Mouse (Mus musculus) spleen, adult 2 months (tissue): ENCODE measurements around the gene Notum. TPM values are rescaled to one million over a fixed set of nuclear protein-coding genes. Genes with fewer than 3 reads are reported as not detected.

Experiments
- DNase-seq, 2 experiments: peaks; one replicate each; pipeline versions ENCODE4 v3.0.0 to v3.0.0-alpha.2; 2012 to 2021; ENCODE audit warnings: low spot score in 2 of 2, low read depth in 1 of 2
- H3K27ac ChIP-seq: fragments of 200-500 bp; 2 replicates; pipeline ENCODE4 v1.5.1; 2012; ENCODE audit warnings: low read length, inconsistent platforms; ENCODE audit not compliant: insufficient read depth
- H3K27me3 ChIP-seq: fragments of 200-500 bp; 2 replicates; pipeline ENCODE4 v1.6.1; 2012; ENCODE audit warnings: mild to moderate bottlenecking, moderate library complexity, low read length, inconsistent platforms; ENCODE audit not compliant: control insufficient read depth, insufficient read depth
- H3K36me3 ChIP-seq: fragments of 200-500 bp; 2 replicates; pipeline ENCODE4 v1.6.1; 2012; ENCODE audit warnings: mild to moderate bottlenecking, low read length, inconsistent platforms; ENCODE audit not compliant: control insufficient read depth, insufficient read depth
- H3K4me1 ChIP-seq: fragments of 200-500 bp; 2 replicates; pipeline ENCODE4 v1.6.1; 2011; ENCODE audit warnings: inconsistent platforms; ENCODE audit not compliant: control insufficient read depth, insufficient read depth, insufficient read length
- H3K4me3 ChIP-seq: fragments of 200-500 bp; 2 replicates; pipeline ENCODE4 v1.5.1; 2011; ENCODE audit warnings: mild to moderate bottlenecking, inconsistent platforms; ENCODE audit not compliant: insufficient read depth, insufficient read length; ENCODE audit errors: extremely low read depth
- CTCF ChIP-seq: fragments of 200-500 bp; IDR thresholded peaks from 2 replicates; pipeline ENCODE4 v1.5.1; 2011; ENCODE audit warnings: mild to moderate bottlenecking, inconsistent platforms; ENCODE audit not compliant: insufficient read depth, insufficient read length, insufficient replicate concordance; ENCODE audit errors: extremely low read depth
- POLR2A ChIP-seq: fragments of 200-500 bp; IDR thresholded peaks from 2 replicates; pipeline ENCODE4 v1.6.1; 2011; ENCODE audit warnings: low read depth, low read length, inconsistent platforms
- WGBS: fragments of 180-500 bp; shearing (Covaris S2); methylation state at CpG from one replicate; pipeline ENCODE4 v1.1.7; 2018; 5-methylcytosine and 5-hydroxymethylcytosine counted together
- polyA plus RNA-seq: library from polyadenylated mRNA; depleted of rRNA; stranded (reverse); fragments of >200 nt; gene quantifications from 2 replicates; pipeline ENCODE4 v1.2.3, GENCODE M21; 2012

The Notum gene
- polyA plus RNA-seq, 1 experiment: 0.08 TPM

- H3K27ac ChIP-seq: no peak overlapping the region
- H3K27me3 ChIP-seq: no peaks in the 10 kb centered on the region
- H3K36me3 ChIP-seq: no peaks in the 10 kb centered on the region
- H3K4me1 ChIP-seq: peaks cover 9% of the 10 kb centered on the region; the same call in 1 of the 2 replicates
- no peak for TF ChIP-seq CTCF
- TF ChIP-seq POLR2A: no peak
- DNase-seq: no peak
- H3K4me3 ChIP-seq: peak overlapping the region; percentile 60
- 2% methylated on average over 18 of the region's 18 CpGs for WGBS
These were observed 17.9 kb downstream of the Notum start for GRCm38 (mm10) chr11:120642939-120643600.

- H3K36me3 ChIP-seq: no peaks in the 10 kb centered on the region
- H3K27me3 ChIP-seq: no peaks in the 10 kb centered on the region
- no peak overlapping the region for H3K4me3 ChIP-seq
- WGBS: 72% methylated on average over 8 of the region's 8 CpGs
- no peak overlapping the region for H3K27ac ChIP-seq
- DNase-seq: no peak
- TF ChIP-seq POLR2A (no peak), CTCF (no peak)
- H3K4me1 ChIP-seq: peaks cover 5% of the 10 kb centered on the region; the same call in 1 of the 2 replicates
These were observed 19.1 kb downstream of the Notum start for GRCm38 (mm10) chr11:120641869-120642268.

DNA sequence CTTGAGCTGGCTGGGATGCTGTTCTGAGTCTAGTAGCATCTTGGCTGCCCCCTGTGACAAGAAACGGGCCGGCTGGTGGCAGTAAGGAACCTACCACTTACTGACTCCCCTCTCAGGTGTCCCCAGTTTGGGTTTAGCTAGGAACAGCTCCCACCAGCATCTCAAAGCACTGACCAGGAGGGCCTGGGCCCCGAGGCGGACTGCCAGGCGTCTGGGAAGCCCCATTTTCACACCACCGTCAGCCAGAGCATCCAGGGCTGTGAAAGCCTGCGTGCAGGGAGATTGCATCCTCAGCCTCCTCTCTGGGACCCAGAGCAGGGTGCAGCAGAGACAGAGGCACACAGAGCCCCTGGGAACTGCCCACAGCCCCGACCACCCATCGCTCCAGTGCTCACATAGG, 19.7 kb downstream of the Notum start:
- H3K36me3 ChIP-seq: no peaks in the 10 kb centered on the region
- 82% methylated on average over 9 of the region's 9 CpGs for whole genome bisulfite sequencing
- H3K4me3 ChIP-seq: no peak overlapping the region
- no peak for DNase-seq
- H3K27me3 ChIP-seq: no peaks in the 10 kb centered on the region
- TF ChIP-seq POLR2A: no peak
- no peak for TF ChIP-seq CTCF
- H3K27ac ChIP-seq: no peak overlapping the region
- peaks cover 5% of the 10 kb centered on the region; the same call in 1 of the 2 replicates for H3K4me1 ChIP-seq

- H3K27me3 ChIP-seq: no peaks in the 10 kb centered on the region
- no peak for DNase-seq
- WGBS: 93% methylated on average over 5 of the region's 5 CpGs
- H3K27ac ChIP-seq: no peak overlapping the region
- no peak for TF ChIP-seq CTCF
- TF ChIP-seq POLR2A: no peak
- no peaks in the 10 kb centered on the region for H3K36me3 ChIP-seq
- H3K4me3 ChIP-seq: no peak overlapping the region
- H3K4me1 ChIP-seq: peaks cover 25% of the 10 kb centered on the region
These were observed 26.2 kb downstream of the Notum start for GRCm38 (mm10) chr11:120634810-120635209.

DNA sequence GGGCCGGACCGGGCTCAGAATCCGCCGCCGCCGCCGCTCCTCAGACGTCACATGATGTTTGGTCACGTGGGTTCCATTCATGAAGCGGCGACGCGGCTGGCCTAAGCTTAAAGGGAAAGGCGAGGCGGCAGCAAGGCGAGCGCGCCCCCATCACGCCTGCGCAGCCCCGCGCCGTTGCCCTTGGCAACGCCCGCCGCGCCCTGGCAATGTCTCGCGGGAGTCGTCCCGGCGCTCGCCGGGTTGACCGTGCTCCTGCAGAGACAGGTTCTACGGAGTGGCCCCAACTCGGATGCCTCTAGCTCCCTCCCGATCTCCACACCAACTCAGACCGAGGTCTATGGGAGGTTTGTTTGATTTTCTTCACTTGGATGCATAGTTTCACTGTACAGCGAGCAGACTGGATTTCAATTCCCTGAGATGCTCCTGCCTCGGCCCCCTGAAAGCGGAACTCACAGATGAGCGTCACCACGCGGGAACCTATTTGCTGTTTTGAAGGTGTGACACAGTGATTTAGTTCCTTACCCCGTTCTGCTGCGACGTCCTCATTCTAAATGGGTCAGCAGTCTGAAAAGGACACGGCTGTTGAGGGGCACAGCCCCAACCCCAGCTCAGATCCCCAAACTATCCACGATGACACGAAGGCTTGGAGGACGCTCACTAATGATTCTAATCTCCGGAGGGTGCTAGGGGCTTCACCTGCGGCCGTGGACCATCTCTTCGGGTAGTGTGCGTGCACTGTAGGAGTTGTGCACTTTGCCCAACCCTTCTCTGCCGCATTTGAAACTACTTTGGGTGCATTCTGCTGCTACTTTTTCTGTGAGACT, 27.2 kb downstream of the Notum start, which contains the start of gene Mafg:
Gene Mafg, minus strand, starts transcription at position 81 of the 824 bp plus-strand sequence.
- H3K36me3 ChIP-seq: 0 out of 2 replicates have a peak, but pooled peaks cover 1% of the 10 kb centered on the region
- 14% methylated on average over 58 of the region's 58 CpGs for WGBS
- peak within 1 kb of the TSS; percentile 69 for H3K4me3 ChIP-seq
- H3K27ac ChIP-seq: peak within 1 kb of the TSS; percentile 50
- H3K27me3 ChIP-seq: no peaks in the 10 kb centered on the region
- no peak for TF ChIP-seq CTCF
- TF ChIP-seq POLR2A: no peak; the same call in 1 of the 2 replicates
- peaks cover 36% of the 10 kb centered on the region for H3K4me1 ChIP-seq
- DNase-seq: peak; percentile 86

DNA sequence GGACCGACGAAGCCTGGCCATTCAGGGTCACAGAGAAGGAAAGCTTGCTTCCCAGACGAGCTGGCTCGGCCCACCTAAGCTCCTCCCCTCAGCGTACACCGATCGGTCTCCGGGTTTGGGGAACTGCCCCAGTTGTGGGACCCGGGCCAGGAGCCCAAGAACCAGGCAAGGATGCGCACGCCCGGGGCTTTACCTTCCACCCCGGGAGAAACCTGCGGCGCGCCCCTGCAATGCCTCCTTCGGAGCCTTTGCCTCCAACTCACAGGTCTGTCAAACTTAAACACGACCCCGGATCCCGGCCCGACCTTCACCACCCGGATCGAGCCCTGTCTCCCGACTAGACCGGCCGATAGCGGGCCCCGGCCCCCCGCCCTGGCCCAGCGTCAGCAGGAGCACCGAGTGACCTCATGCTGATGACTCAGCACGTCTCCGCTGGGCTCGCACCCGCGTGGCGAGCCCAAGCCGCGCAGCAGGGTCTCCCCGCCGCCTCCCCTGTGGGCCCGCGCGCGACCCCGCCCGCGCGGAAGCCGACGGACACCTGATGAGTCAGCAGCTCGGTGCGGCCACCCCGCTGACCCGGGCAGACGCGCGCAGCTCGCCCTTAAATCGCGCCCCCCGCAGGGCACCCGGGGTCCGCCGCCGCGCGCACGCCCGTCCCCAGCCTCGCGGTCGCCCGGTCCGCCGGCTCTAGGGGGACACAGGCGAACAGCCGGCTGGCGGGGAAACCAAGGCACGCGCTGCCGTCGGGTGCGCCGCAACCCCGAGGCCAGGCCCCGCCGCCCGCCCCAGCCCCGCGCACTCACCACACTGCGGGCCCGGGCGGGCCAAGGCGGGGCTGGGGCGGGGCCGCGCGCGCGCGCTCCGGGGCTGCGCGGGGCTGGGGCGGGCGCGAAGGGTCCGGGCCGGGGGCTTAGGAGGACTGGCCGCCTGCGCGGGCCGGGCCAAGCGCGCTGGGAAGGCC, 28.1 kb downstream of the Notum start:
- DNase-seq: peak in 1 of 2 experiments; percentile 56
- H3K4me3 ChIP-seq: peak overlapping the region; percentile 69
- no peaks in the 10 kb centered on the region for H3K27me3 ChIP-seq
- TF ChIP-seq CTCF (no peak), POLR2A (no peak)
- H3K36me3 ChIP-seq: 0 out of 2 replicates have a peak, but pooled peaks cover 1% of the 10 kb centered on the region
- peaks cover 39% of the 10 kb centered on the region for H3K4me1 ChIP-seq
- WGBS: under 1% methylated on average over 83 of the region's 116 CpGs
- H3K27ac ChIP-seq: peak overlapping the region; percentile 50
